Mouse (Mus musculus) E14TG2a.4 (cell line): ENCODE results near the gene Prr22.

ENCODE experiments used
- H3K27me3 ChIP-seq: 2 replicates; pipeline ENCODE4 v1.6.1; 2014; ENCODE audit warnings: low read length, control low read depth; ENCODE audit not compliant: insufficient read depth
- H3K36me3 ChIP-seq: 2 replicates; pipeline ENCODE4 v1.6.1; 2014; ENCODE audit warnings: low read length, control low read depth; ENCODE audit not compliant: insufficient read depth
- H3K4me1 ChIP-seq: replicated peaks from 2 replicates; pipeline ENCODE4 v1.6.1; 2014; ENCODE audit warnings: low read depth, low read length, control low read depth
- H3K4me3 ChIP-seq: replicated peaks from 2 replicates; pipeline ENCODE4 v1.5.1; 2014; ENCODE audit warnings: mild to moderate bottlenecking, low read length
- H3K9me3 ChIP-seq: 2 replicates; pipeline ENCODE4 v1.6.1; 2014; ENCODE audit warnings: low read length, control low read depth
- CTCF ChIP-seq: conservative IDR thresholded peaks from 2 replicates; pipeline ENCODE4 v1.5.1; 2014; ENCODE audit warnings: low read length
- NANOG ChIP-seq: IDR thresholded peaks from 2 replicates; pipeline ENCODE4 v1.6.1; 2014; ENCODE audit warnings: borderline replicate concordance, low read length, mixed read lengths
- POU5F1 ChIP-seq: IDR thresholded peaks from 2 replicates; pipeline ENCODE4 v1.6.1; 2014; ENCODE audit warnings: low read length, borderline replicate concordance

Prr22 gene

GRCm38 (mm10) chr17:56736534-56736933 is 33.5 kb upstream of the Prr22 start:
- H3K4me1 ChIP-seq, result peaks cover 17% of the 10 kb centered on the region
- H3K4me3 ChIP-seq, result no peak overlapping the region
- TF ChIP-seq NANOG, result no peak
- TF ChIP-seq POU5F1, result no peak
- peak; percentile 77 for TF ChIP-seq CTCF
- H3K36me3 ChIP-seq, result no peaks in the 10 kb centered on the region
- peaks cover 70% of the 10 kb centered on the region for H3K27me3 ChIP-seq
- no peaks in the 10 kb centered on the region for H3K9me3 ChIP-seq

GRCm38 (mm10) chr17:56738221-56738620 is 31.8 kb upstream of the Prr22 start:
- peaks cover 15% of the 10 kb centered on the region for H3K4me1 ChIP-seq
- no peak for TF ChIP-seq NANOG
- no peak for TF ChIP-seq CTCF
- TF ChIP-seq POU5F1, result no peak
- no peak overlapping the region for H3K4me3 ChIP-seq

GRCm38 (mm10) chr17:56740118-56740787 is 29.8 kb upstream of the Prr22 start:
- peaks cover 21% of the 10 kb centered on the region for H3K4me1 ChIP-seq

More at GRCm38 (mm10) chr17:56738221-56738620, 31.8 kb upstream of the Prr22 start:
- H3K27me3 ChIP-seq, result peaks cover 64% of the 10 kb centered on the region
- H3K9me3 ChIP-seq, result no peaks in the 10 kb centered on the region
- no peaks in the 10 kb centered on the region for H3K36me3 ChIP-seq

GRCm38 (mm10) chr17:56740788-56741160 is 29.3 kb upstream of the Prr22 start:
- Histone ChIP-seq H3K27me3 (peaks cover 56% of the 10 kb centered on the region), H3K4me3 (peak overlapping the region; percentile 74), H3K36me3 (no peaks in the 10 kb centered on the region), H3K9me3 (no peaks in the 10 kb centered on the region), H3K4me1 (peaks cover 21% of the 10 kb centered on the region)
- TF ChIP-seq NANOG (no peak), POU5F1 (no peak), CTCF (no peak)

More at GRCm38 (mm10) chr17:56740118-56740787, 29.8 kb upstream of the Prr22 start:
- Histone ChIP-seq H3K4me3 (no peak overlapping the region), H3K9me3 (no peaks in the 10 kb centered on the region), H3K36me3 (no peaks in the 10 kb centered on the region), H3K27me3 (peaks cover 58% of the 10 kb centered on the region)
- TF ChIP-seq NANOG, result no peak

- no peaks in the 10 kb centered on the region for H3K9me3 ChIP-seq
- no peak overlapping the region for H3K4me3 ChIP-seq
- peaks cover 51% of the 10 kb centered on the region for H3K27me3 ChIP-seq
- TF ChIP-seq POU5F1 (no peak), CTCF (no peak), NANOG (no peak)
- H3K4me1 ChIP-seq, result peaks cover 21% of the 10 kb centered on the region
- H3K36me3 ChIP-seq, result no peaks in the 10 kb centered on the region
Measured at GRCm38 (mm10) chr17:56744173-56744572, 25.9 kb upstream of the Prr22 start.

- no peak for TF ChIP-seq POU5F1
- TF ChIP-seq CTCF, result no peak
- no peak for TF ChIP-seq NANOG
- Histone ChIP-seq H3K36me3 (no peaks in the 10 kb centered on the region), H3K9me3 (no peaks in the 10 kb centered on the region), H3K4me1 (peaks cover 55% of the 10 kb centered on the region), H3K4me3 (peak overlapping the region; percentile 66), H3K27me3 (peaks cover 91% of the 10 kb centered on the region)
Measured at GRCm38 (mm10) chr17:56751404-56752072, 18.5 kb upstream of the Prr22 start.

GRCm38 (mm10) chr17:56753452-56753851 is 16.6 kb upstream of the Prr22 start:
- no peak for TF ChIP-seq CTCF
- no peak for TF ChIP-seq NANOG
- no peak for TF ChIP-seq POU5F1
- peak overlapping the region; percentile 66 for H3K4me3 ChIP-seq

GRCm38 (mm10) chr17:56754271-56755185 is 15.5 kb upstream of the Prr22 start:
- Histone ChIP-seq H3K9me3 (no peaks in the 10 kb centered on the region), H3K4me3 (peak overlapping the region; percentile 51), H3K4me1 (peaks cover 69% of the 10 kb centered on the region), H3K27me3 (peaks cover 71% of the 10 kb centered on the region), H3K36me3 (no peaks in the 10 kb centered on the region)
- TF ChIP-seq CTCF (no peak), POU5F1 (no peak), NANOG (no peak)

More at GRCm38 (mm10) chr17:56753452-56753851, 16.6 kb upstream of the Prr22 start:
- no peaks in the 10 kb centered on the region for H3K9me3 ChIP-seq
- H3K27me3 ChIP-seq, result peaks cover 80% of the 10 kb centered on the region
- peaks cover 68% of the 10 kb centered on the region for H3K4me1 ChIP-seq
- H3K36me3 ChIP-seq, result no peaks in the 10 kb centered on the region
